Mouse (Mus musculus) layer of hippocampus, adult 8-10 months (tissue): ENCODE results near the gene Dennd4a. TPM values are rescaled to one million over a fixed set of nuclear protein-coding genes. Genes with fewer than 3 reads are reported as not detected.

ENCODE experiments used
- DNase-seq, 2 experiments: peaks; one replicate each; pipeline ENCODE4 v3.0.0; 2022; ENCODE audit warnings: low spot score in 2 of 2
- total RNA-seq, 4 experiments: library from RNA; stranded (reverse); gene quantifications; 2 replicates each; pipeline ENCODE4 v1.2.4; 2022

Gene Dennd4a
- total RNA-seq, 4 experiments from 2014 or later: 43.4 to 53.1 (median 50.3) TPM

DNA sequence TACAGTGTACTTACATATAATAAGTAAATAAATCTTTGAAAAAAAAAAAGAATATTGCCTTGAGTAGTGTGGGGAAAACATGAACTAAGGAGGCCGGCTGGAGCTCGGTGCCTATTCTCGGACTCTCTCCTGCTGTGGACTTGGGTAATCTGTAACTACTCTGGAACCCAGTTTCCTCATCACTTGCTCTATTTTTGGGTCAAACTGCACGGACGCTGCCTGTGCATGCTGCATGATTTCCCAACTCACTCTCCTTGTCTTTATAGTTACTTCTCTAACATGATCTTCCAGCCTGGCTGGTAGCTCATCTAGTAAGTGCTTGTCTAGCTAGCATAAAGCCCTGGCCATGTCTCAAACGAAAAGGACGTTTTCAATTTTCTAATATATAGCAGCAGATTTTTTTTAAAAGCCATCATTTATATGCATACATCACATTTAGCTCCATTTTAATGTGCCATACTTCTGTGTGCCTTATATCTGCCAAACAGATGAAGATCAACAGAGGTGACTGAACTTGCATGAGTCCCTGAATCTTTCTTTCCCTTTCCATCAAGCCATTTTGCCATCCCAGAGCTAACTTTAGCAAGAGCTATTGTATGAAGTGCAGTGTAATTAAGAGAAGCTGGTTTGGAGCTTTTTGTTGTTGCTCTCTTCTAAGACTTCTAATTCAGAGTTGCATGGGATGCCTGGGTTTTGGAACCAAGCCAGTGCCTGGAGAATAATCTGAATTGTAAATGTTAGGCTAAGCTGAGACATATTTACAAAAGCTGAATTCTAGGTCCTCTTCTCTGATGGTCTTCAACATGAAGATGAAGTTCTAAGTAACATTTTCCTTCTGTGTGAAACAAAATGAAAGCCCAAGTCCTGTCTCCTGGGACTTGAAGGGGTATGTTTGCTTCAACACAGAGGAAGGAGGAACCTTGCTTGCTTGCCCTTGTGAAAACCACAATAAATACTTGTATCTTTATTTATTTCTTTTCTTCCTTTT lies 20.2 kb upstream of the Dennd4a start:
- DNase-seq: no peak

DNA sequence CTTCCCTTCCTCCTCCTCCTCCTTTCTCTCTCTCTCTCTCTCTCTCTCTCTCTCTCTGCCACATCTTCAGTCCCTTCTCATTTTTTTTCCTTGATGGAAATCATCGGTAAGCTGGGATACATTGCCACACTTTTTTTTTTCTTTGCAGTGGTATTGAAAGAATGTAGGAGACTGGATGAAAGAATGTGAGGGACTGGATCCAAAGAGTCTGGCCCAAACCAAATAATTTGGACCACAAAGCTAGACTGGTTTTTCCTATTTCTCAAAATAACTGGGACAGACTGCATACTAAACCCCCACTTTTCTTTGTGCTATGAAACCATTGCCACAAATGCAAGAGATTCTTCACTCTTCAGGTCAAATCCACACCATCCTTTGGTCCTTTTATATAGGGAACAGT lies 19.5 kb upstream of the Dennd4a start:
- no peak for DNase-seq

DNA sequence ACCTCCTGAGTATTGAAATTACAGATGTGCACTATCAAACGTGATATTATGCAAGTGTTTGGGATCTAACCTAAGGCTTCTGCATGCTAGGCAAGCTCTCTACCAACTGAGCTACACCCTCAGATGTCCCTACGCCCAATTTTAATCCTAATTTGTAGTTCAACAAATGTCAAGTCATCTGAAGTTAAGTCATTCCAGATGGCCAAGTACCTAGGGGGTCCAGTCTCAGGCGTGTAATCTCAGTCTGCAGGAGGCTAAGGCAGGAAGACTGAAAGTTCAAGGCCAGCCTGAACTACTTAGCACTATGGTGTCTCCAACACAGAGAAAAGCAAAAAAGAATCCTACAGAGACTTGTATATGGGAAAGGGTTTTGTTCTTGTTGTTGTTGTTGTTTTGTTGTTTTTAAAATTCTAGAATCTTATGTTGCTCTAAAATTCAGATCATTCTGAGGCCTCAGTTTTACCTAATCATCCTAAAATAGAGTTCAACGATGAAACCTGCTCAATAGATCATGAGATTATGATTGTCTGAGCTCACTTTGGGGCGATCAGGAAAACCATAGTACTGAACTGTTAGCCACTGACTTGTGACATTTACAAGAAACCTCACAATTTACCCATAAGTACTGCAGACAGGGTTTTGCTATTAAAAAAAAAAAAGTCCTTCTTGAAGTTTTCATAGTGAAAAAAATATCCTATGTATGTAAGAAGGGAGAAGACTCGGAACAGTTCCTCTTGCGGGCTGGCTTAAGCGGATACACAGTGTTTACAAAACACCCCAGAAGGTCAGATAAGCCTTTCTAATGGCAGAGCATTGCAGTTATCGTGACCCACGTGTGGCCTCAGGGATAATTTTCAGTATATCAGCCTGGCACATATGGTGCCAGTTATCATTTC lies 18.5 kb upstream of the Dennd4a start:
- no peak for DNase-seq

DNA sequence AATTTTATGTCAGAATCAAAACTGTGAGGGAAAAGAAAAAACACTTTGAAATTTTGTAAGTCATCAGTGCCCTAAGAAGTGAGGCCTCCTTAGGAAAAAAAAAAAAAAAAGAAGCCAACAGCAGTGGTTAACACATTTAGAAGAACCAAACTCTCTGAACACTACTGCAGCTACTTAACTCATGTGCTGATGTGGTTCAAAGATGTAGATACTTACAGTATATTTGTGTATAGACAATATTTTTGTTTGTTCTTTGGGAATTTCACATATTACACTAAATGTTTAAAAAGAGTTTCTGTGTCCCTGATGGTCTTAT lies 17.9 kb upstream of the Dennd4a start:
- no peak for DNase-seq

DNA sequence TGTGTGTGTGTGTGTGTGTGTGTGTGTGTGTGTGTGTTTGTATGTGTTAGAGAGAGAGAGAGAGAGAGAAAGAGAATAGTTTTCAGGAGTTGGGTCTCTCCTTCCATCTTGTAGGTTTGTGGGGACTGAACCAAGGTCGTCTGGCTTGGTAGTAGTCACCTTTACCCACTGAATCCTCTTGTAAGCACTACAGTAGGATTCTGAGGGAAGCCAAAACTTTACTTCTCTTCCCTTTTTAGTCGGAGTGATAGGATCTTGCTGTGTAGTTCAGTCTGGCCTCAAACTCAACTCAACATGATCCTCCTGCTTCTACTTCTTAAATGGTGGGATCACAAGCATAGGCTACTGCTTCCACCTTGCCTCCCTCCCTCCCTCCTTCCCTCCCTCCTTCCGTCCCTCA lies 17.3 kb upstream of the Dennd4a start:
- DNase-seq: no peak

DNA sequence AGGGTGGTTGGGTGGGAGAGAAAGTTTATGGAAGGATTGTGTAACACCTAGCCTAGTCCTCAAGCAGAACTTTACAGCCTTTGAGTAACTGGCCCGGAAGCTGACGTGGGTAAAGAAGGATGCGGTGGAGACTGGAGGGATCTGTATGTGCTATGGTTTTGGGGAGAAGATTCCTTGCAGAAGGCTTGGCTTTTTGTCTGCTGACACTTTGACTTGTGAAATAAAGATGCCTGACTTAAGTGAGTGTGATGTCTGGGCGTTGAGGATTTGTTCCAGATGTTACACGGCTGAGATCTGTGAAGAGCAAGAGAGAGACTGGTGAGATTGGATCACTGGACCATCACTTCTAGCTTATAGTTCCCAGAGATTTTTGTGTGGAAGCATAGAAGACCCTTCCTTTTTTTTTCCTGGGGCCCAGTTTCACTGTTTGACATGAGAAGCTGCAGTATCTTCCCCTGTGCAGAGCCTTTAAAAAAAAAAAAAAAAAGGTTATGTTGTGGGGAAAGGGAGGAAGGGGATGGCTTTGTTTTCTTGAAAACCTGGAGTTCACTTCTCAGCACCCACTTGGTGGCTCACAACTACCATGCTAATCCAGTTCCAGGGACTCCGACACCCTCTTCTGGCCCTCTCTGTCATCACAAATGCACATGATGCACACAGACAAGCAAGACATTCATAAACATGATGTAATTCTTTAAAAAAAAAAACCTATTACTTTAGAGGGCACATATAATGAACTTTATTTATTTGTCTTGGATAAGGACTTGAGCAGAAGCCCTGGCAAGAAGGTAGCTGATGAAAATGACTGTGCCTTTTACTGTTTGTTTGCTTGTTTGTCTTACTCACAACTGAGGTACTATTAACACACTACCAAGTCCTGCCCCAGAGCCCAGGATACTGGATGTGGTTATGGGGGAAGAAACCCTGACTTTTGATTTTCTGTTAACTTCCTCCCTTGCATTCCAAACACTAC lies 16.4 kb upstream of the Dennd4a start:
- no peak for DNase-seq

DNA sequence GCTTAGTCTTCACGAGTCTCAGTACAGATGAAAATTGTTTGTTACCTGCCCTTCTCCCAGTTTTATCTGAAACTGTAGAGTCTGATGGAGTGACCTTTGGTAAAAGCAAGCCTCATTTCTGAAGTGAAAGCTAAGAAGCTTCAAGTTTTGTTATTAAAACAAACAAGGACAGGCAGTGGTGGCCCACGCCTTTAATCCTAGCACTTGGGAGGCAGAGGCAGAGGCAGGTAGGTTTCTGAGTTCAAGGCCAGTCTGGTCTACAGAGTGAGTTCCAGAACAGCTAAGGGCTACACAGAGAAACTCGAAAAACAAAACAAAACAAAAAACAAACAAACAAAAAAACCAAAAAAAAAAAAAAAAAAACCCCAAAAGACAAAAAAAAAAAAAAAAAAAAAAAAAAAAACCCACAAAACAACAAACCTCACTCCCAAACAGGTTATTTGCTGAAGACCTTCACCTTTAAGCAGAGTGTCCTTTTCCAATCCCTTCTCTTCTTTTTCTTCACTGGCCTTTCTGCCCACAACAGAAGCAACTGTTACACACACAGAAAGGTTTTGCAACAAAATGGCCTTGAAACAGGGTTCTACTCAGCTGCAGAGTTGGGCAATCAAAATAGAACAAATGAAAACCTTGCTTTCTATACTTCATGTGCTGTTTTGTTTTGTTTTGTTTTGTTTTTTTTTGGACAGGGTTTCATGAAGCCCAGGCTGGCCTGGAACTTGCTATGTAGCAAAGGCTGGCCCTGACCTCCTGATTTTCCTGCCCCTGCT lies 15.1 kb upstream of the Dennd4a start:
- no peak for DNase-seq

DNA sequence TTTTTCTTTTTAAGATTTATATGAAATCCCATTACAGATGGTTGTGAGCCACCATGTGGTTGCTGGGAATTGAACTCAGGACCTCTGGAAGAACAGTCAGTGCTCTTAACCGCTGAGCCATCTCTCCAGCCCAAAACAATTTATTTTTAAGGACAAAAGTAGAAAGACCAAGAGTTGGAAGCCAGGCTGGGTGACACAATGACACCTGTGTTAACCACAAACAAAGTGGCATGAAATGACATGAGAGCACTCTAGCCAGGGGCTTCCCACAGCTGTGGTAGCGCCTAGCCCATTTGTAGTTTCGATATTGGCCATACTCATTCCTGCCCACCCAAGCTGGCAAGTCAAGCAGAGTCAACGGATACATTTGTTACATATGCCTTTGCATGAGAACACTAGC lies 13.7 kb upstream of the Dennd4a start:
- no peak for DNase-seq

DNA sequence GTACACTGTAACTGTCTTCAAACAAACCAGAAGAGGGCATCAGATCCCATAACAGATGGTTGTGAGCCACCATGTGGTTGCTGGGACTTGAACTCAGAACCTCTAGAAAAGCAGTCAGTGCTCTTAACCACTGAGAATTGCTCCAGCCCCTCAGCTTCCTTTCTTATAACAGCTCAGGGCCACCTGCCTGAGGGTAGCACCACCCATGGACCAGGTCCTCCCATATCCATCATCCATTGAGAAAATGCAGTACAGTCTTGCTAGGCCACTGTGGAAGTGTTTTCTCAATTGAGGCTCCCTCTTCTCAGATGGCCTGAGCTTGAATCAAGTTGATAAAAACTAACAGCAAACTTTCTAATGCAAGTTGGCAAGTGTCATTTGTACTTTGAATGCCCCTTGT lies 13.0 kb upstream of the Dennd4a start:
- DNase-seq: no peak

DNA sequence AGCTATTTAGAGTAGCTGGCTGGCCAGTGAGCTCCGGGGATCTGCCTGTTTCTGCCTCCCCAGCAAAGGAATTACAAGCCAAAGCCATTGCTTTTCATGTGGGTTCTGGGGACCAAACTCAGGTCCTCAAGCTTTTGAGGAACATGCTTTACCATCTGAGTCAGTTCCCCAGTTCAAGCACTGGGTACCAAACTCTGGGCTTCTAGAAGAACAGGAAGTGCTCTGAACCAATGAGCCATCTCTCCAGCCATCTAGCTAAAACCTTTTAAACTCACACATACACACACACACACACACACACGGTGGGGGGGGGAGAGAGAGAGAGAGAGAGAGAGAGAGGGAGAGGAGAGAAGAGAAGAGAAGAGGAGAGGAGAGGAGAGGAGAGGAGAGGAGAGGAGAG lies 12.3 kb upstream of the Dennd4a start:
- no peak for DNase-seq

DNA sequence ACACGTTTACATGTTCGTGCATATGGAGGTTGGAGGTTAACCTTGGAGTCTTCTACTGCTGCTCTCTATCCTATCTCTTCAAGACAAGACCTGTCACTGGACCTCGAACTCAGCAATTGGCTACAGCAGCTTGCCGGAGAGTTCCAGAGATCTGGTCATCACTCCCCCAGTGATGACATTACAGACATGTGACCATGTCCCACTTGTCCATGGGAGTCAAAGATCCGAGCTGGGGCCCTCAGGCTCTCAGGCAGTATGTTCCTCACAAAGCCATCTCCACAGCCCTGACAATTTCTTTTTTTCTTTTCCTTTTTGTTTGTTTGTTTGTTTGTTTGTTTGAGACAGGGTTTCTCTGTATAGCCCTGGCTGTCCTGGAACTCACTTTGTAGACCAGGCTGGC lies 11.6 kb upstream of the Dennd4a start:
- no peak for DNase-seq

DNA sequence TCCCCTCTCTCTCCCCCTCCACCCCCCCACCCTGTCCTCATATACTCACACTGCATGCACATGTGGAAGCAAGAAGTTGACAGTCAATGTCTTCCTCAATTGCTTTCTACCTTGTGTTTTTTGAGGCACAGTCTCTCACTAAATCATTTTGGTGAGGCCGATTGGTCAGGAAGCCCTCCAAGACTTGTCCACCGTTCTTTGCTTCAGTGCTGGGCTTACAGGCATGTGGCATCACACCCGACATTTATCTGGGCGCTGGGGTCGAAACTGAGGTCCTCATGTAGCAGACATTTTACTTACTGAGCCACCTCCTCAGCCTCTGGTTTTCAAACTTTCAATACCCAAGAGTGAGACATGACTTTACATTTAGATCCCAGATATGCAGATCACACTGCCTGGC lies 8.6 kb upstream of the Dennd4a start:
- DNase-seq: no peak

DNA sequence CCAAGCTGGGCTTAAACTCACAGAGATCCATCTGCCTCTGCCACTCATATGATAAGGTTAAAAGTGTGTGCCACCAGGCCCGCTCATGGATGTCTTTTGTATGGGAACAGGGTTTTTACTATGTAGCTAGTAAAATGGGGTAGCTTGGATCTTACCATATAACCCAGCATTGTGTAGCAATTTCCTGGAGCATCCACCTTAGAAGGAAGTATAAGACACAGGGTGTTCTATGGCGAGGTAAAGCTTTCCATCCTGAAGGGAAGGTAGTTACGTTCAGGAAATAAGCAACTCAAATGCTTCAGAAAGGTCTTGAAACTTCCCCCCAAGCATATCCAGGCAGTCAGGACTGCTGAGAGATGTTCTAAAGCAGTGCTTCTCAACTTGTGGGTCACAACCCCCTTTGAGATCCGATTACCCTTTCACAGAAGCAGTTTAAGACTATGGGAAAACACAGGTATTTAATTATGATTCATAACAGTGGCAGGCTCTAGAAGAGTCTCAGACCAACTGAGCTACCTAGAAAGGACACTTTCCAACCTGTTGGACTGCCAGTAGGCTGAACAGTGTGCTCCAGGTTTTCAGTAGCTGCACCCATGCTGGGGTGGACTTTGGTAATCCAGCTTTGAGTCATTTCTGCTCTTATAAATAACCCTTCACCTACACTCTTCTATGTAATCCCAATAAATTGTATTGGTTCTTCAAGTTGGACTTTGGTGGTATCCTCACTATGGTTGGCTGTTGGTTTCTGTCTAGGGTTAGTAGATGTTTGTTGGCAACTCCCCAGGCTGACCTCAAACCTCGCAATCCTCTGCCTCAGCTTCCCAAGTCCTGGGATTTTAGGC lies 7.5 kb upstream of the Dennd4a start:
- DNase-seq: no peak

DNA sequence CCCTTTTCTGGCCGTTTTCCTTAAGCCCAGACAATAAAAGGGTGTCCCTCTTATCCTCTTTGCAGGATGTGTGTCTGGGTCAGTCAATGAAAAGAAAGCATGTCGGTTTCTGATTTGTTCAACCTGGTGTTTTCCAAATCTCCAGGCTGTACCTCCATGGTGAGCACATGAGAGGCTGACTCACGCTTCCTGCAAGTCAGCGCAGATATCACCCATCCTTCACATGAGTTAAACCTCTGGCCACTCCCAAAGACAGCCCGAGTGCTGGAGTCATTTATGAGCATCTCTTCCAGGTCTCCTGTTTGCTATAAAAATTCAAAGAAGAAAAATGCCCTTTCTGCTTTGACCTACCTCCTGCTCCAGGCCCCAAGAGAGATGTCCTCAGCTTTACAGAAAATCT lies 5.3 kb upstream of the Dennd4a start:
- DNase-seq: no peak

DNA sequence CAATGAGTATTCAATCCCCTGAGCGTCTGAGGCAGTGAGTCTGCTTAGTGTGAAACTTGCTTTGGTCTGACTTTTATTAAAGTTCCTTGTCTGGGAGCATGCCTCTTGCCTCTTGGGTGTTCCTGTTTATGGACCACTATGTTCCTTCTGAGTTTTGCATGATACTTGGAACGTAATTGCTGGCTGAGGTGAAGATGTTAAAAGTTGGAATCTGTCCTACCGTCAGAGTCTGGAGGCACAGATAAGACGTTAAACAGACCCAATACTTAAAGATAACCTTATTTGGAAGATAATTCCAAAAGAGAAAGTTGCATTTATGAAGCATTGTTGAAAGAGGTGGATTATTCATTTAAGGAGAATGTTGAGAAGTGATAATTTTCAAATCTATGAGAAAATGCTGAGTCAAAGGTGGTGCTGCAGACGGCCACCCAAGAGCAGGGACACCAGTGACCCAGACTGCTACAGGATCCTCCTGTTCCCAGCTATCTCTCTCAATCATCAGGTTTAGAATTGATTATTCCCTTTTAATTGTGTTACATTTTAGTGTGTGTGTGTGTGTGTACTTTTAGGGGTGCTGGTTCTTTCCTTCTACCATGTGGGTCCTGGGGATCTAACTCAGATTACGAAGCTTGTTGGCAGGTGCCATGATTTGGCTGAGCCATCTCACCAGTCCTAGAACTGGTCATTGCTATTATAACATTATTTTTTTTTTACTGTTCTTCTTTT lies 4.6 kb upstream of the Dennd4a start:
- DNase-seq: no peak

DNA sequence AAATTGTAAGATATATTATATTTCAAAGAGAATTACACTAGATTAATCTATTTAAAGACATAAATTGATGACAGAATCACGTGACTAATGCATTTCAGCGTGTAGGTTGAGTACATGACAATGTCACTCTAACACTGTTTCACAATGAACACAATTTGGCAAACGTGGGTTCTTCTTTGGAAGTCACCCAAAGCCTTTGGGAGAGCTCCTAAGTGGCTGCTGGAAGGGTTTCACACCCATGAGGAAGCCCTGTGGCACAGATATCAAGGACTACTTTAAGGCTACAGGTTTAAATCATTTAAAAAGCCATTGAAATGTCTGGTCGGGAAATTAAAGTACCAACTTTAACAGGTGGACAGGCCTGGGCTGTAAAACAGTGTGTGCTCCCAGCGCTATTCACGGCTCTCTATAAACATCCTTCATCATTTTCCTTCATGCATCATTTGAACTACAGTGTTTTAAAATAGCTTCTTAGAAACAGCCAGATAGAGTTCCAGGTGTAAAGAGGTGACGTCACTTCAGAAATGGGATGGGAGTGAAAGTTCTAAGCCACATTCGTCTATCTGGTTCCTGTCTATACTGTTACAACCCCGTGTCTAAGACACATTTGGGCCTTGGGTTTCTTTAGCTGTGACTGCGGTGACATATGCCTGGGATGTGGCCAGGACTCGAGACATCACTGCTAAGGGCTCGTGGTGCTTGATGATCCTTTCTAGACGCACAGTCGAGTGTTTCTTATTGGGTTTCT lies 3.9 kb upstream of the Dennd4a start:
- no peak for DNase-seq

DNA sequence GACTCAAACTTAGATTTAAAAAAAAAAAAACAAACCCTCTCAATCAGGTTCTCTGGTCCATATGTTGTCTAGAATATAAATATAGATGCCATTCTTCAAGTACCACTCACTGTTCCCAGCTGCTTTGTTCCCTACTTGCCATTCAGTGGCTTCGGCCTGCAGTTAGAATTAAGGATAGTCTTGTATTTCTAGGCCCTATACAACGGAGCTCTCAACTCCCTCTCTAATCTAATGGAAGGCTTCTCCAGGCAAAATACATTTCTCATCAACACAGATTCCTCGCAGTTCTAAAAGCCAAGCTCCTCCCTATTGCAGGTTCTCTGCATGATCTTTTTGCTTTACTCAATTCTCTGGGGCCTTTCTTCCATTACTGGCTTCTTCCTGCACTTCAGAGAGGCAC lies 1.3 kb upstream of the Dennd4a start:
- DNase-seq: no peak
